Mouse (Mus musculus) heart, embryonic 11.5 days (tissue): ENCODE results near the gene Sgsm3. TPM values are rescaled to one million over a fixed set of nuclear protein-coding genes. Genes with fewer than 3 reads are reported as not detected.

Experiments
- ATAC-seq: fragments of 200-750 bp; cut with Nextera tagmentation; replicated peaks from 2 replicates; pipeline ENCODE4 v1.8.0; 2017; ENCODE audit warnings: moderate library complexity; ENCODE audit not compliant: insufficient number of reproducible peaks, low FRiP score, low TSS enrichment
- H3K27ac ChIP-seq: fragments of 300-500 bp; sonication (generic); 2 replicates; pipeline ENCODE4 v1.5.1; 2014; ENCODE audit warnings: mild to moderate bottlenecking, low read depth, low read length
- H3K27me3 ChIP-seq: fragments of 300-500 bp; sonication (generic); 2 replicates; pipeline ENCODE4 v1.6.1; 2014; ENCODE audit warnings: mild to moderate bottlenecking, low read length, mixed read lengths; ENCODE audit not compliant: control insufficient read depth, insufficient read depth
- H3K36me3 ChIP-seq: fragments of 300-500 bp; sonication (generic); 2 replicates; pipeline ENCODE4 v1.6.1; 2014; ENCODE audit warnings: mild to moderate bottlenecking, low read length, moderate library complexity, mixed read lengths; ENCODE audit not compliant: control insufficient read depth, insufficient read depth
- H3K4me1 ChIP-seq: fragments of 300-500 bp; sonication (generic); 2 replicates; pipeline ENCODE4 v1.6.1; 2014; ENCODE audit warnings: low read length; ENCODE audit not compliant: control insufficient read depth, insufficient read depth
- H3K4me2 ChIP-seq: fragments of 300-500 bp; sonication (generic); 2 replicates; pipeline ENCODE4 v1.6.1; 2014; ENCODE audit warnings: mild to moderate bottlenecking, moderate library complexity
- H3K4me3 ChIP-seq: fragments of 300-500 bp; sonication (generic); 2 replicates; pipeline ENCODE4 v1.5.1; 2014; ENCODE audit warnings: low read depth, low read length
- H3K9ac ChIP-seq: fragments of 300-500 bp; sonication (generic); 2 replicates; pipeline ENCODE4 v1.6.1; 2014; ENCODE audit warnings: mild to moderate bottlenecking, low read depth, low read length, moderate library complexity
- H3K9me3 ChIP-seq: fragments of 300-500 bp; sonication (generic); replicated peaks from 2 replicates; pipeline ENCODE4 v1.6.1; 2016; ENCODE audit warnings: low read length; ENCODE audit not compliant: control insufficient read depth
- WGBS: fragments of 180-500 bp; shearing (Covaris S2); extraction: QIAGEN DNeasy Blood & Tissue Kit; methylation state at CpG from one replicate; pipeline ENCODE4 v1.1.7; 2014; ENCODE audit not compliant: insufficient replicate concordance; 5-methylcytosine and 5-hydroxymethylcytosine counted together
- polyA plus RNA-seq: library from polyadenylated mRNA; unstranded; fragments of >200 nt; fragmentation: Nextera tagmentation; extraction: Ambion mirVana; gene quantifications from 2 replicates; pipeline ENCODE4 v1.2.1, GENCODE M21; 2014

Sgsm3 gene
- polyA plus RNA-seq, 1 experiment from 2014 or later: 13.6 TPM

DNA sequence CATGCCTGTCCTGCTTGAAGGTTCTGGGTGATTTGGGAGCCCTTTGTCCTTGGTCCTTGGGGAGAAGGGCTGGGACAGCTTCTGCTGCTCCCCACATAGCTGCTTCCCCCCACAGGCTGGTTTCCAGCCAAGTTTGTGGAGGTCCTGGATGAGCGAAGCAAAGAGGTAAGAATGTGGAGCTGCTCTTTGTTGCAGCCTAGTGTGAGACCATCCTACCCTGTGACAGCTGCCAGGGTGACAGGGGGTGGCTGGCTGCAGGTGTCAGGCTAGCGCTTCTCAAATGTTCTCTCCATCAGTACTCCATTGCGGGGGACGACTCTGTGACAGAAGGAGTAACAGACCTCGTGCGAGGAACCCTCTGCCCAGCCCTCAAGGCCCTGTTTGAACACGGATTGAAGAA, 32.5 kb downstream of the Sgsm3 start:
- WGBS: 72% methylated on average over 7 of the region's 7 CpGs
- no peak overlapping the region for H3K9ac ChIP-seq
- H3K9me3 ChIP-seq: no peaks in the 10 kb centered on the region
- no peak overlapping the region for H3K27ac ChIP-seq
- H3K4me2 ChIP-seq: no peak overlapping the region
- no peak for ATAC-seq
- H3K4me1 ChIP-seq: 0 out of 2 replicates have a peak, but pooled peaks cover 2% of the 10 kb centered on the region
- peaks cover 3% of the 10 kb centered on the region; the same call in 1 of the 2 replicates for H3K36me3 ChIP-seq
- H3K4me3 ChIP-seq: no peak overlapping the region
- H3K27me3 ChIP-seq: no peaks in the 10 kb centered on the region

DNA sequence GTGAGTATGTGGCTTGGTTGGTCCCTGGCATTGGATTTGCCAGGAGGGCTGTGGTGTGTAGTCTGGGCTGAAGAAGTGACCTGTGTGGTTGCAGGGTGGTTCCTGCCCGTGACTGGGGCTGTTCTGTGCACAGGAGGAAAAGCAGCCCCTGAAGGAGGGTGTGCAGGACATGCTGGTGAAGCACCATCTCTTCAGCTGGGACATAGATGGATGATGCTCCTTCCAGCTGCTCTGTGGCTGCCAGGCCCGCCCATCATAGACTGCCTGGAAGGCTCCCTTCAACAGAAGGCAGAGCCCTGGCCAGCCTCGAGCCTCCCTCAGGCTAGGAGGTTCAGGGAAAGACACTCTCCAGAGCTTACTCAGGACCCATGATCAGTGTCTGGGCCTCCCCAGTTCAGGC, 34.0 kb downstream of the Sgsm3 start:
- no peak for ATAC-seq
- Histone ChIP-seq H3K4me1 (0 out of 2 replicates have a peak, but pooled peaks cover 2% of the 10 kb centered on the region), H3K4me2 (no peak overlapping the region), H3K9me3 (no peaks in the 10 kb centered on the region), H3K4me3 (no peak overlapping the region), H3K27ac (no peak overlapping the region), H3K9ac (no peak overlapping the region), H3K27me3 (no peaks in the 10 kb centered on the region), H3K36me3 (peaks cover 7% of the 10 kb centered on the region)
- WGBS: 62% methylated on average over 2 of the region's 3 CpGs

DNA sequence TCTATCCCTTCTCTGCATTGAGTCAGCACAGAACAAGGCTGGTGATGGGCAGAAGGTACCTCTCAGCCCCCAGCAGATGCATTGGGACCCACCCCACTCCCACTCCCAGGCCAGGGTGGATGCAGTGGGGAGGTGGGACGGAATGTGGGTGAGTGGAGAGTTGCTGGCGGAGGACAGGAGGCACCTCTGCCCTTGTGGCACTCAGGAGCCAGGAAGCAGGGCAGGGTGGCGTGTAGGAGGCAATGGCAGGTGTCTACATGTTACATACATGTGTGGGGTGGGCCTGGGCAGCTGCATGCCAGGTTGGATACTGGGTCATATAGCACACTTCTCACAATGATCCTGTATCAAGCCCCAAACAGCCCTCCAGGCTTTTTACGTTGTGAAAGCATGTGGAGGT, 34.8 kb downstream of the Sgsm3 start:
- Histone ChIP-seq H3K4me2 (no peak overlapping the region), H3K4me3 (no peak overlapping the region), H3K9ac (no peak overlapping the region), H3K27ac (no peak overlapping the region), H3K9me3 (no peaks in the 10 kb centered on the region), H3K27me3 (no peaks in the 10 kb centered on the region), H3K36me3 (peaks cover 10% of the 10 kb centered on the region), H3K4me1 (0 out of 2 replicates have a peak, but pooled peaks cover 2% of the 10 kb centered on the region)
- 89% methylated on average over 4 of the region's 4 CpGs for WGBS
- ATAC-seq: no peak

DNA sequence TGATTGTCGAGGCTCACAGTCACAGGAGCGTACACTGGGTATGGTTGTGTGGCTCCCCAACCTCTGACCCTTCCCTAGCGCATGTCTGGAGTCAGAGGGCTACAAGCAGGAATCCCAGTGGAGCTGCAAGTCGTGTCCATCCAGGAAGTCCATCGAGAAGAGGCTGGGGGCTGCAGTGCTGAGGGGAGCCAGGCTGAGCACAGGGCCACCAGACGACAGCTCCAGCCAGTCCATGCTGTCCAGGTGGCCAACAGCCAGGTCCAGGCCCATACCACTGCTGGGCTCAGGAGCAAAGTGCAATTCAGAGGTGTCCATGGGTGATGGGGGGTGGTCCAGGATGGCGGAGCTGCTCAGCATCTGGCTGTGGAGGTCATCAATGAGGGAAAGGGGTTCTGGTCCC, 35.6 kb downstream of the Sgsm3 start:
- no peak overlapping the region for H3K4me3 ChIP-seq
- H3K4me2 ChIP-seq: no peak overlapping the region
- H3K36me3 ChIP-seq: peaks cover 14% of the 10 kb centered on the region
- no peak overlapping the region for H3K9ac ChIP-seq
- no peak for ATAC-seq
- no peaks in the 10 kb centered on the region for H3K9me3 ChIP-seq
- no peaks in the 10 kb centered on the region for H3K27me3 ChIP-seq
- 84% methylated on average over 7 of the region's 7 CpGs for WGBS
- H3K27ac ChIP-seq: no peak overlapping the region
- 0 out of 2 replicates have a peak, but pooled peaks cover 2% of the 10 kb centered on the region for H3K4me1 ChIP-seq

DNA sequence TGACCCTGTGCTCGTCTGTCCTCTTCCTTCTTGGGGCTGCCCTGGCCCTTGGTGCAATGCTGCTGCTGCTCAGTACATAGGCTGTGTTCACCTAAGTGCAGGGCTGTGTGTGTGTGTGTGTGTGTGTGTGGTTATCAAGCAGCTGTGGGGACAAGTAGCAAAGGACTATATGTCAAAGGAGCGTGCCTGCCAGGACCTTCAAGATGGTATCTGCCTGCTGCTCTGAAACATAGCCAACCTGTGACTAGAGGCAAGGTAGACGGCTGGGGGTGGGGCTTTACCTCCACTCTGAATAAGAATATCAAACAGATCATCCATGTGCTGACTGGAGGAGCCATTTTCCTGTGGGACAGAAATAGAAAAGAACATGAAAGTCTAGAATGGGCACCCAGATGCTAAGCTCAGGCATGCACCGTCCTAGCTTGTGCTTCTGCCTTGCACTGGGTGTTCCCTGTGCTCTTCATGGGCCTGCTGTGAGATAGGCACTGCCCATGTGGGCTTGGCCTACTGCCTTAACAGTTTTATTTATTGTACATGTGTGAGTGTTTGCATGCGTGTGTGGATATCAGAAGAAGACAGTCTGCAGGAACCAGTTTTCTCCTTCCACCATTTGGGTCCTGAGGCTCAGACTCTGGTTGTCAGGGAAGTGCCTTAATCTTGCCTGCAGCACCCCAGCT, 37.6 kb downstream of the Sgsm3 start:
- Histone ChIP-seq H3K9ac (no peak overlapping the region), H3K4me2 (no peak overlapping the region), H3K27me3 (no peaks in the 10 kb centered on the region), H3K36me3 (peaks cover 17% of the 10 kb centered on the region), H3K4me3 (no peak overlapping the region), H3K9me3 (no peaks in the 10 kb centered on the region), H3K27ac (no peak overlapping the region), H3K4me1 (no peaks in the 10 kb centered on the region)
- no peak for ATAC-seq
- 77% methylated on average over 5 of the region's 5 CpGs for WGBS

DNA sequence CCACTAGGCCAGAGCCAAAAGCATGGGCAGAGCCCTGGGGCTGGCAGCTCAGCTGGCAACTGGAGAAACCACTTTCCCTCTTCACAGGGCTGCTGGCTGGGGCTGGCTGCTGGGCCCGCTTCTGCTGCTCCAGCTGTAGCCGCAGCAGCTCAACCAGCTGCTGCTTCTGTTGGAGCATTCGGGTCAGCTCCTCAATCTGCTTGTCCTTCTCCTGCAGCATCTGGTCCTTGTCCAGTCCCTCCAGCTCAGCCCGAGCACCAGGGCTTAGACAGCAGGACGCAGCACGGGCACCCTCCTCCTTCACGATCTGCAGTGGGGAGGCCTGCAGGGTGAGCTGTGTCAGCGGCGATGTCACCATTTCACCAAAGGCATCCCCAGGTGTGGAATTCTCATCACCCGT, 38.9 kb downstream of the Sgsm3 start:
- H3K9ac ChIP-seq: no peak overlapping the region
- ATAC-seq: no peak
- H3K4me1 ChIP-seq: no peaks in the 10 kb centered on the region
- no peak overlapping the region for H3K4me2 ChIP-seq
- no peaks in the 10 kb centered on the region for H3K9me3 ChIP-seq
- H3K4me3 ChIP-seq: no peak overlapping the region
- no peaks in the 10 kb centered on the region for H3K27me3 ChIP-seq
- H3K27ac ChIP-seq: no peak overlapping the region
- H3K36me3 ChIP-seq: peaks cover 21% of the 10 kb centered on the region
- 79% methylated on average over 10 of the region's 10 CpGs for WGBS

DNA sequence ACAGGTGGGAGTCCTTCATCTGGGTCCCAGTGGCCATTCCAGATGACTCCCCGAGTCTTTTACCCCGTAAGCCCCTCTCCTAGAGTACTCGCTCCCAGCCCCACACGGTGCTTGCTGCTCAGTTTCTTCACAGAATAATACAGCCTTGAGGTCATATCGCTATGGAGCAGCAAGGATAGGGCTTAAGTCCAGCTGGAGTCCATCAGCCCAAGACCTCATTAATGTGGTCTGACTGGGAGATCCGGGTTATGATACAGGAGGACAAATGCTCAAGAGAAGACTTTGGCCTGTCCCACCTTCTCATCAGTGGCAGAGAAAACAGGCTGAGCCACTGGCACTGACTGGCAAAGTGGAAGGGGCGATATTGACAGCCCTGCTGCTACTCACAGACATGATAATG, 39.7 kb downstream of the Sgsm3 start:
- Histone ChIP-seq H3K27me3 (no peaks in the 10 kb centered on the region), H3K4me3 (no peak overlapping the region), H3K9ac (no peak overlapping the region), H3K36me3 (peaks cover 21% of the 10 kb centered on the region), H3K4me1 (no peaks in the 10 kb centered on the region), H3K4me2 (no peak overlapping the region), H3K27ac (no peak overlapping the region), H3K9me3 (no peaks in the 10 kb centered on the region)
- WGBS: 88% methylated on average over 7 of the region's 7 CpGs
- ATAC-seq: no peak

DNA sequence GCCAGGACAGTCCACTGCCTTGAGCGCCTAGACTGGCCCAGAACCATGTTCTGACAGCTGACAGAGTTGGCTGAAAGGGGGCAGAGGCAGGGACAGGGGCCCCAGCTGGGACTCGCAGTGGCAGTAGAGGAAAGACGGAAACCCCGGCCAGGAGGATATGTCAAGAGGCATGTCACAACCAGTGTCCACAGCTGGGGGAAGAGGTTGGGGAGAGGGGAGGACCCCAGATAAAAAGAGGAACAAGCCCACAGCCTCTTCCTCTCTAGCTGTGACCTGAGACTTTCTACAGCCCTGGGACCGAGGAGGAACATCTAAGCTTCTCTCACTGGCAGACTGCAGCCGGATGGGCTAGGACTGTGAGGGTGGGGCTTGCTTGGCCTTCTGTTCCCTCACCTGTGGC, 43.8 kb downstream of the Sgsm3 start:
- WGBS: 71% methylated on average over 6 of the region's 6 CpGs
- Histone ChIP-seq H3K9me3 (no peaks in the 10 kb centered on the region), H3K4me3 (no peak overlapping the region), H3K27me3 (no peaks in the 10 kb centered on the region), H3K27ac (no peak overlapping the region), H3K4me1 (no peaks in the 10 kb centered on the region), H3K9ac (no peak overlapping the region), H3K36me3 (peaks cover 15% of the 10 kb centered on the region), H3K4me2 (no peak overlapping the region)
- no peak for ATAC-seq

DNA sequence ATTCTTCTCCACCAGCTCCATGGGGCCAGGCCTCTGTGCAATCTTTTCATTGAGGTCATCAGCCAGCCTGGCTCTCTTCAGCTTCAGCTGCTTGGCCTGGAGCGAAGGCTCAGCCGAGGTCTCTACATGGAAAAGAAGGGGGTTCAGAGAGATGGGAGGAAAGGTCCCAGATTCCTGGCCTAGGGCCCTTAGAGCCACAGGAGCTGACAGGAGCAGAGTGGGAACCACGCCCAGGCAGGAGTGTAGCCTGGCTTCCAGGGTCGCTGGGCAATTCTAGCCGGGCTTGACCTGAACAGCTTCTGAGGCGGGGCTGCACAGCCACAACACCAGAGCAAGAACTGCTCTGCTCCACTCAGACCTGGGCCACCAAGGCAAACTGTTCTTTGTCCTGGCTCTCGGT, 44.9 kb downstream of the Sgsm3 start:
- Histone ChIP-seq H3K9ac (no peak overlapping the region), H3K4me1 (peaks cover 7% of the 10 kb centered on the region), H3K27ac (no peak overlapping the region), H3K4me2 (no peak overlapping the region), H3K9me3 (no peaks in the 10 kb centered on the region), H3K4me3 (no peak overlapping the region), H3K36me3 (peaks cover 11% of the 10 kb centered on the region; the same call in 1 of the 2 replicates), H3K27me3 (no peaks in the 10 kb centered on the region)
- no peak for ATAC-seq
- 77% methylated on average over 7 of the region's 7 CpGs for WGBS
